Mouse (Mus musculus): ENCODE results near the gene Cacna1d.

Gene Cacna1d

DNA sequence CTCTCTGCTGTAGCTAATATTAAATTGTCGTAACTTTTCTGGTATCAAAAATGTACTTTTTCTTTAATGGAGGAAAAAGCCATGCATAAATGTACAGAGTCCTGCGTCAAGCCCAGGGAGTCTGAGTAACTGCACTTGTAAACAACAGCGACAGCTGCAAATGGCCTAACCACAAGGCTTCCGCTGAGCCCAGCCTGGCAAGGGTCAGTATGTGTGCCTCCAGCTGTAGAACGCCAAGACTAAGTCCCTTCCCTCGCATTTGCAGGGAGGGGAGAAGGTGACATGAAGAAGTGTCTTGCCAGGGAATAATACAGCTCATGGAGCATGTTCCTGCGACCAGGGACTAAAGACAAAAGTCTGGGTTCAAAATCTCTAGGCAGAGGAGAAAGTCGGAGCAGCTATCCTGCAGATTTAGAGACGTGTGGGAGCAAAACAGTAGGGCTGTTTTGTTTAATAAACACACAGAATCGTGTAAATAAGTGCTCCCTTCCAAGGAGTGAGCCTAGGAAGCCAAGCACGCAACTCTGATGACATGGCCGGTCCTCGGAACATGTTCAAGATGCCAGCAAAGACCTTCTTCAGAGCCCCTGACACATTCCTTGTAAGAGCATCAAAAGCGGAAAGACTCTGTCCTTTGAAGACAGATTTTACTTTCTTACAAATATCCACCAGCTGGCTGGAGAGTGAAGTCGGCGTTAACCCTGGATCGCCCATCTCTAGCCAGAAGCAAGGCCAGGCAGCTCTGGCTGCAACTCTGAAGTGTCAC, 160.7 kb downstream of the Cacna1d start:
- no peak for DNase-seq (ENCODE audit: low read depth, low spot score)

DNA sequence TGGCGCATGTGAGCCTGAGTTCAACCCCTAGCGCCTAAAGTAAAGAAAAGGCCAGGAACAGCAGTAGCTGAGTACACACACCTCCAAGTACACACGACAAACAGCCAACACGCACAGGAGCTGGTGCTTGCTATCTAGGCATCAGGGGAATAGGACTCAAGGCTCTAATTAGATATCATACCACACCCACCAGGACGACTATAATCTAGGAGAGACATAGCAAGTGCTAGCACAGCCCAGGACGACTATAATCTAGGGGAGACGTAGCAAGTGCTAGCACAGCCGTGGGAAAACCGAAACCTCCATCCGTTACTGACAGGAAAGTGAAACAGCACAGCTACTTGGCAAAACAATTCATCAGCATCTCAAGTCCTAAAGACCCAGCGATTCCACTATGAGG, 162.1 kb downstream of the Cacna1d start:
- DNase-seq (ENCODE audit: low read depth, low spot score), result no peak

DNA sequence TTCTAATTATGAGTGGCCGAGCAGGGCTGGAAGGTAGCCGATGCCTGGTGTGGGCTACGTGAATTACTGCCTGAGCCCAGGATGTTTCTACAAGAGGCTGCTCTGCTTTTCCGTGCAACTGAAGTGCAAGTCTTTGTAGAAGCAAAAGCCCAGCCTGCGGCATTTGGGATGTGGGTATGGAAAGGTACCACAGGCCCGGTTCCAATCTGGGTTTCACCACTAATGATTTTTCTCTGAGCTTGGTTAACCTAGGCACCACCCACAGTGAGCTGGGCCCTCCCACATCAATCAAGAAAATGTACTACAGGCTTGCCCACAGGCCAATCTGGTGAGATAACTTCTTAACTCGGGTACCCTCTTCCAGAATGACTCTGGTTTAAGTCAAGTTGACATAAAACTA, 163.8 kb downstream of the Cacna1d start:
- DNase-seq (ENCODE audit: low read depth, low spot score), result no peak

DNA sequence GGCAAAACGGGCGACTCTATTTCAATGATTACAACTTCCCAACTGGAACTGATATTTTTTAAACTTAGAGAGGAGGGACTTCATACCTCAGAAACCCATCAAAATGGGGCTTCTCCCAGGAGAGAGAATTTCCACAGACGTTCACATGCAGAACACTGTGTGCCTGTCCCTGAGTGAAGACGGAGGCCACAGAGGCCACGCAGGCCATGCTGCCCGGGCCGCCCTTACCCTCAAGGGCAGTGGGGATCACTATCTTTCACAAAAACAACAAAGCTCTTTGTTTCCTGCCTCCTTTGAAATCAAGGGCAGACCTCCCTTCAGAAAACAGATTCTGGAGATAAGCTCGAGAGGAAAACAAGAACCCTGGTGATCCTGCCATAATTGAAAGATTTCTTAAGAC, 164.2 kb downstream of the Cacna1d start:
- DNase-seq (ENCODE audit: low read depth, low spot score), result no peak

DNA sequence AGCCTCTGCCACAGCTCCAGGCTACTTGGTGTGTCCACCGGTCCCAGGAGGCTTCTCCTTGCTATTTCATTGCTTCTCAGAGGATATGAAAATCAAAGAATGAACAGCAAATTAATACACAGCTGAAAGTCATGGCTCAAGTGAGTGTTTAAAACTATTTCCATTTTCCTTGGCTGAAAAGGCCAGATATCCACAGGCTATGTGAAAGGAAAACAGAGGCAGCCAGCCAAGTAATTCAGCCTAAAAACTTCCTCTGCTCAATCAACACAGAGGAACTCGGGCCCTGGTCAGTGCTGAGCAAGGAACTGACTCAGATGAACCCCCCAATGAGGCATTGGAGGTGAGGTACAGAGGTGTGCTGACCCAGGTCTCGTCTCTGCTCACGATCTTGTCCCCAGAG, 165.0 kb downstream of the Cacna1d start:
- DNase-seq (ENCODE audit: low read depth, low spot score), result no peak

DNA sequence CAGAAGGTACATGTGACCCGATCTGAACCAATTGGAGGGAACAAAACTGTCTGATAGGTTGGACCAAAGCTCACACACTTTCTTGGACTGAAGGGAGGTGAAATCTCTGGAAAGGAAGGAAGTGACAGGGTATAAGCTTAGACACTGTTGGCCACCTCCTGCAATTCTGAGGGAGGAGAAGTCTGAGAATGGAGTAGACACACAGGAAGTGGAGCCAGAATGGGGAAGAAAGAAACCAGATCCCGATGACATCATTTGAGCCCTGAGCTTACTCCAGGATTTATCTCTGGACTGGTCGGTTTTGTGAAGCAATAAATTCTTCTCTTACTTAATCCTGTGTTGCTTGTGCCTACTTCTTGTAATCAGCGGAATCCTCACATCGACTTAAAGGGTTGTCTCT, 166.3 kb downstream of the Cacna1d start:
- DNase-seq (ENCODE audit: low read depth, low spot score), result no peak

DNA sequence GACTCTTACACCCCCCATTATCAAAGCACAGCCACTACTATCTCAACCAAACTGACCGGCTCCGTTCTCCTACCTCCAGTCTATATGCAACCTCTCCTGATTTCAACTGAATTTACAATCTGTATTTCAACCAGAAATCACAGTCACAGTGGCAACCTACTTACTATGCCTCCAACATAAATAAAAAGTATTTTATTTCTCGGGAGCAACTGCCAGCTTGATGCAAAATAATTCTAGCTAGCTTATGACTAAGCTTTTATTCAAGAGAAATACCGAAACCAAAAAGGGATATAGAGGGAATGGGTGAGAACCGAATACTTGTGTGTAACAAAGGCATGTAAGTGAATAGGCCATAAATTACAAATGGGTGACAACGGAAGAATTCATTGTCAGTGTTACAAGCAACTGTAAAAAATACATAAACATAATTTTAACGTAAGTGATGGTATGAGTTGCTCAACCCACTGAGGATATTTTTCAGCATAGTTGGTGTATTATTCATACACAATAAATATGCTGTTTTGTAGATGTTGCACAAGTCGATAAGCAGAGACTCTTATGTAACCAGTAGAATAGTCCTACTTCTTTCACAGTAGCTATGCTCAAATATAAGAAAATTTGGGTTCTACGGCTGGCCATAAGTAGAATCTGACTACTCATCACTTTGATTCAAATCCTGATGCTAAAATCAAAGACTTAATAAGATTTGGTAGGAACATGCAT, 172.4 kb downstream of the Cacna1d start:
- no peak for DNase-seq (ENCODE audit: low read depth, low spot score)

DNA sequence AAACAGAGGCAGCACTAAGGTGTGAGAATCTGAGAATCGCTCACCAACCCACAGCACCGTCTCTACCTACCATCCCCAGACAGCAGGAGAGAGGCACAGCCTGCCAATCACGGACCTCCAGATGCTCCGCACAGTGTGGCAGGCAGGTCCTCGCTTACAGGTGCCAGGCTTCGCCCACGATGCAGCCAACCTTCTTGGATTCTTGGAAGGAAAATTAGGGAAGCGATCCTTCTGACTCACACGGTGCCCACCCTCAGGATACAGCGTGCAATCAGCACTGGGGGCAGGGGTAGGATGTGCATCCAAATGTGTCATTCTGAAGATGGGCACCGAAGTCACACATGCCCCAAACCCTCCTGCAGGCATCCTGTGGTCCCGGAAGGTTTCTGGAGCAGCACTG, 173.0 kb downstream of the Cacna1d start:
- no peak for DNase-seq (ENCODE audit: low read depth, low spot score)

DNA sequence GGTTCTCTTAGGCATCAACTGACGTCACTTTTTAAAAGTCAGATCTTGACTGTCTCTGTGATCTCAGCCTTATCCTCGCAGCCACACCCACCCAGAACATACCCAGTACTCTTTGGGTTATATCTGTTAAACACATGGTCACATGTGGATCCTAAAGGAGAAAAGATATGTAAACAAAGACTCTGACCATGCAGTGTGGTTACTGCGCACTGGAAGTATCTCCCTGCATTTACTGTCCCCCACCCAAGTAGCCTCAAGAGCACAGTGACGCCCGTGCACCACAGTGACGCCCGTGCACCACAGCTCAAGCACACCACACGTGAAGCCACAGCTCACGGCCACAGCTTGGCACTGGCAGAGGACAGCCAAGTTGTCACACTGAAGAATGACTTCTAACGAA, 173.6 kb downstream of the Cacna1d start:
- DNase-seq (ENCODE audit: low read depth, low spot score), result no peak

DNA sequence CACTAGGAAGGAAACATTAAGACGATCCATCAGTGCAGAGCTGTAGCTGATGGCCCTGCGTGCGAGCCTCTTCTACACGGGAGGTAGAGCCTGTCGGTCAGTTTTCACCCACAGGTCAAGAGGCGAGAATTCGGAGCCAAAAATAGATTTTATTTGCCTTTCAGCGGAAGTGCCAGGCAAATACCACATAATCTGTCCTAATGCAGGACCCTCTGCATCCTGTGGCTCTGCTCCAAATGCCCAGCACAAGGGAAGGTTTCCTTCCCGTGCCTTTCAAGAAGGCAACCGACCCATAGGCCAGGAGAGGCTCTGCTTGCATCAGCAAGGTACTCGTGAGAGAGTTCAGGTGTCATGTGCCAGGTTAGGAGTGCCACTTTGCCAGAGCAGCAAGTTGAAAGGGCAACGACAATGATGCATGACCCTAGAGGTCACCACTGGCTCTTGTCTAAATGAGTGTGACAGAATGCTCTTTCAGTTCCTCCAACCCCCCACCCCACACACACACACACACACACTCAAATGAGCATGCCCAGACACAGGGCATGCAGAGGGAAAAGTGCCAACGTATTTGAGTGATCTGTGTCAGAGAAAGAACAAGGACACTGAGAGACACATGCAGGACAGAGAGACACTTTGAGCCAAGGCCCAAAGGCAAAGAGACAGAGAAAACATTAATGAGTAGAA, 179.9 kb downstream of the Cacna1d start:
- DNase-seq (ENCODE audit: low read depth, low spot score), result no peak

DNA sequence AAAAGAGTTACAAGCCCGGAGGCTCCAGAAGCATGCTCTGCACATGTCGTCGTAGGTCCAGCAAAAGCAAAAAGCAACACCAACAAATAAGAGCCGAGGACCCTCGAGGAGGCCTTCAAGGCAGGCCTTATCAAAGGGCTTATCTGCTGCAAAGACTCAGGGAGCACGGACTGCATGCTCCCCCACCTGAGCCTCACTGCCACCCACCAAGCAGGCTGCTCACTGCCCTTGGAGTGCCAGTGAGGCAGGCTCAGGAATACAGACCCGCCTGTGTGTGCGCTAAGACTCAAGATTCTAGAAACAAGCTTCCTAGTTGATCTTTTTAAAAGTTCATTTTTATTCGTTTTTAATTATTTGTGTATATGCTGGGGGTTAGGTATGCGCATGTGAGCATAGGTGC, 181.0 kb downstream of the Cacna1d start:
- no peak for DNase-seq (ENCODE audit: low read depth, low spot score)

DNA sequence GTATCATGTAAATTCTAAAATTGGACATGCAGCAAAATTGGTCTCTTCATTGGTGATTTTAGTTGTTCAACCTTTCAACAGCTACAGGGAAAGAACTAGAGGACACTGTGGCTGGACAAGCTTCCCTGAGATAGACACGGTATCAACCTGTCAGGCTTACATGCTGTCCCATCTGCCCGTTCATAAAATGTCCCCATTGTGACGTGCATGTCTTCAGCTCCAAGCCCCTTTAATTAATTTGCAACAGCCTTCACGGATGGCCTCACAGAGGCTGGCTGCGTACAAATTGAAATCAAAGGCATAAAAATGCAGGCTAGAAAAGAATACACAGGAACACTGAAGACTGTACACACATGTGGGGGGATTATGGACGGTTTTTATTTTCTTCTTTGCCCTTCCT, 185.0 kb downstream of the Cacna1d start:
- no peak for DNase-seq (ENCODE audit: low read depth, low spot score)

DNA sequence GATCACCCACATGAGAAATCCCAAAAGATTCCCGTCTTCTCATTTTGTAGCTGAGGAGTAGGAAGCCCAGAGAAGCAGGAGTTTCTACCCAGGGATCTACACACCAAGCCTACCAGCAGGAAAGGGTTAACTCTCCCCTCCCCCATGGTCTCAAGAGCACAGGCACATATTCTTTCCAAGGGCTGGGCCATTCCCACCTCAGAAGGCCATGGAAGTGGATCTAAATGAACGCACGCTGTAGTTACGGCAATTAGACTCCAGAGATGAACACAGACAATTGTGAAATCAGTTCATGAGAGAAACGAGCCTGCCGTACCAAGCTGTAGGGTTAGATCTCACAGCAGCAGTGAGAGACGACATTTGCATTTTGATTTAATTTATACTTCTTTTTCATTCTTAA, 191.3 kb downstream of the Cacna1d start:
- no peak for DNase-seq (ENCODE audit: low read depth, low spot score)

DNA sequence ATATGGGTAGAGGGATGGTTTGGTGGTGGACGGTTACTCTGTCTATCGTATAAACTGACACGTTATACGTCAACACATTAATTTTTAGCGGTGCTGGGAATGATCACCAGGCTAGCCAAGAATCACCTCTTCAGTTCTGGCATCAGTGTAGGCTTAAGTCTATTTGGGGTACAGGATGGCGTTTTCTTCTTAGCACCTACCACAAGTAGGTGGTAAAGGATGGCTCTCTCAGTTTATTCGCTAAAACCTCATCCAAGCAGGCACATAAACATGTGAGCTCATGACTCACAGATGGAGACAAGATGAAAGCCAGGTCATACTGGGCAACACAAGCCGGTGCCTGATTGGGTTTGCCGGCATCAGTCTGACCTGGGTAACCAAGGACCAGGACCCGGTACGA, 193.8 kb downstream of the Cacna1d start:
- no peak for DNase-seq (ENCODE audit: low read depth, low spot score)

DNA sequence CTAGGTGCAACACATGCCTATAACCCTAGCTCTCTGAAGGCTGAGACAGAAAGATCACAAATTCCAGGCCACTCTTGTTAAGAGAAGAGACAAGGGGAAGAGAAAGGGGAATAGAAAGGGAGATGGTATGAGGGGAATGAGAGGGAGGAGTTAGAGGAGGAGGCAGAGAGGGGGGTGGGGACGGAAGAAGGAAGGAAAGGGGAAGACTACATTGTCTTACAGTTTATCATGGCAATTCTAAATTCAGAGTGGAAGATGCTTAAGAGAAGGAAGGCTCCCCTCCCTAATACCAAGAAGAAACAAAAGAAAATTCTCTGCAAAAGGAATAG, 199.2 kb downstream of the Cacna1d start:
- DNase-seq (ENCODE audit: low read depth, low spot score), result no peak

DNA sequence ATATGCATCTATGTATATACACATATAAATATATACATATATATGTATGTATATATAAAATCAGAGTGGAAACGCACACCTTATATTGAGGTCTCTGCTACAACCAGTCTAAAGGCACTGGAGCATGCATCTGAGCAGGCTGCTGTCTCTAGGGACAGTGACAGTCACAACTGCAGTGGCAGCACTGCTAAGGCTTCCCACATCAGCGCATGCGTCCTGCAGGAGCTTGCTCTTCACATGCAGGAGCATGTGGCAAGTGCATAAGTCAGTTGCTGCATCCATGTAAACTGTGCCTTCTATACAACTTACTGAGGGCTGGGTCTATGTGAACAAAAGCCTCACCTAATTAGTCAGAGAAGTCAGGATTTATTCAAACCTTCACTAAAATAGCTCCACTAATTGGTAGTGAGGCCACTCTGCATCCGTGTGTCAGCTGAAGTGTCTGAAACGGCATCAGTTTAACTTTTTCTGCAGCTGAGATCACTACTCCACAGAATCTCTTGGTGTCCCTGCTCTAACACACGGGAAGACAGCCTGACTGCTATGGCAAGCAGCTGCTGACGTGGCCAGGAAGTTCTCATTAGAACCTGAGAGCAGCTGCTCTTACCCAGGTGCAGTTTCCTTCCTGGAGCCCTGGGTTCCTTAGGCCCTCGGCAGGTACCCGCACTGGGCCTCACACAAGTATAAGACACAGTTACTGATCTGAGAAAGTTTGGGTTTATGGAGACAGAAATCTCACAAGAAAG, 199.7 kb downstream of the Cacna1d start:
- DNase-seq (ENCODE audit: low read depth, low spot score), result peak; percentile 59

DNA sequence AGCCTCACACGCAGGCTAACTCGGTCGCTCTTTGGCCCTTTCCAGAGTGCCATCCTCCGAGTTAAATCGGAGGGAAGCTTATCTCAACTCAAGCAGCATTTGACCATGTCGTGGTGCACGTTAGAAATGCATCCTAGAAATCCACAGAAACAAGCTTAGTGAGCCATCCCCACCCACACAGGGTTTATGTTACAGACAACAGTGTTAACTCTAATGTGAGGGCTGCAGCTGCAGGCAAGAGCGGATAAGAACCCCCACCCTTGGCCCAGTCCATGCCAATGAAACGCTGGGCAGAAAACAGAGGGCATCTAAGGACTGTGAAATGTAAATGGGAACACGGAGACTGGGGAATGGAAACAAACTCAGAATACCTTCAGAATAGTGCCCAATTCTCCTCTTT, 206.8 kb downstream of the Cacna1d start:
- no peak for DNase-seq (ENCODE audit: low read depth, low spot score)

DNA sequence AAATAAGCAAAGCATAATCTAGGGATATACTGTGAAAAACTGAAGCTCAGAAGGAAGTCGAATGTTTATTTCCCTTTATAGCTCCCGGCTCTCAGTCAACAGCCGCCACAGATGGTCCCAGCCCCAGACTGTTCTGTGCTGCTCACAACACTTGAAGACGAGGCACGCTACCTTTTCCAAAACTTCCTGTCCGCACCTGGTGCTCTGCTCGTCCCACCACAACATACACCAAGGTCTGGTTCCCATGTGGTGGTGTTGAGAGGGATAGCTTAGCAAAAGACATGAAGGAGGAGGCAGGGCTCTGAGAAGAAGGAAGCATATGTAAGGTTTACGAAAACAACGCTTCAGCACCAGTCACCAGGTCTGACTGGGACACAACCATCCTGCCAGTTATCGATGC, 207.2 kb downstream of the Cacna1d start:
- no peak for DNase-seq (ENCODE audit: low read depth, low spot score)

DNA sequence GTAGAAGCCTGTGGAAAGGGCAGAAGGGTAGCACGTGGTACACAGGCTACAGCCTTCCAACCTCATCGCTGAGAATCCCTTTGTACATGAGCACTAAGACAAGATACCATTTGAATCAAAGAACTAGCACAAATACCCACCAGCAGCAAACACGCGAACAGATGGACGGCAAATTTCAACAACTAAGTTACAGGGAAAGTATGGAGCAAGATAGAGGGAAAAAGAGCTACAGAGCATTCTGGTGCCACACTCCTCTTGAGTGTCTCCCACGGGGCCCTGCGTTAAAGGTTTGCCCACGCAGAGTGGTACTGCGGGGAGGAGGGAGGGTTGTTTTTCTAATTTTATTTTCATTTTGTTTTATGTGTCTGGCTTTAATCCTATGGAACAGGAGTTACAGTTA, 215.7 kb downstream of the Cacna1d start:
- DNase-seq (ENCODE audit: low read depth, low spot score), result no peak

DNA sequence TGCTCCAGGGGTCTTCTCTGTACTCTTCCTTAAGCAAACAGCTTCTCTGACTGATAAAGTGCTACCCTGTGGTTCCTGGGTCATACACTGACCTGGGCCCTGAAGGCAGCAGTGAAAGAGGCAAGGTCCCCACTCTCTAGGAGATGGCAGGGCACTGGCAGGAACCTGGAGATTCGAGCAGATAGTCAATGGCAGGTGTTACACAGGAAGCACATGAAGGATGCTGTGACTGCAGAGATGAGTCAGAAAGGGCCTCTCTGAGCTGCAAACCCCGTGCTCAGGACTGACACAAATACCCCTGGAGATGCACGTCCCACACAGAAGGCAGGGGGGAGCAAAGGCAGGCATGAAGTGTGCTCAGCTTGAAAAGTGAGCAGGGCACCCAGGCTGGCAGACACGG, 218.3 kb downstream of the Cacna1d start:
- DNase-seq (ENCODE audit: low read depth, low spot score), result peak; percentile 42

DNA sequence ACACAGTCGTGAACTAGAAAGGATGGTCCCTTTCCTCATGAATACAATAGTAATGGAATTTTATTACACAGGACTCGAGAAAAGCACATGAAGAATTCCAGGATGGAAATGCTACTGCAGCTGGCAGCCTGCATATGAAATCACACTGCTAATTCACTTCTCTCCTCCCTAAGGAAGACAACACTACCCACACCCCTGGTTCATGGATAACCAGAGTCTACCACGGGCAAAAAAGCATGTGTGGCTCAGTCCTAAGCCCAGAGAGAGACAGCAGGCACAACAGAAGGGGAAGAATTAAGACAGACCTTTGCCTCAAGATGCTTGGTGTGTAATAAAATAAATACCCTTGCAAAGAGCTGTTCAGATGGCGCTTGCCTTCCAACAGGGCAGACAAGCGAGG, 218.7 kb downstream of the Cacna1d start:
- DNase-seq (ENCODE audit: low read depth, low spot score), result no peak

DNA sequence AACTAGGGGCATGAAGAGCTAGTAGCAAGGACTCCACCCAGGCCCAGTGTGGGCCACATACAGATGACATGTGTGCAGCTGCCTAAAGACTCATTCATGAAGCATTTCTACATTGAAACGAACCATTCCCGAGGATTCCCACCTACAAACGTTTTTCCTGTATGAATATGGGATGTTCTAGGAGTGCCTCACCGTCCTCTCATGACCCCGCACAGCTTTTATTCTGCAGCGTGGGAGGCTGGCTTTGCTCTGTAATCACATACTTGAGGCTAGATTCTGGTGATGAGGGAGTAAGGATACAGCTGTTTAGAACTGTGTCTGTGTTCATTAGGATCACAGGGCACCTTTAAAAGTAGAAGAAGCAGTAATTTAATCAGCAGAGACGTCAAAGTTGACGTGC, 219.4 kb downstream of the Cacna1d start:
- DNase-seq (ENCODE audit: low read depth, low spot score), result no peak
